Mouse (Mus musculus) heart, embryonic 13.5 days (tissue): ENCODE measurements around the gene Rpl10a. TPM values are rescaled to one million over a fixed set of nuclear protein-coding genes. Genes with fewer than 3 reads are reported as not detected.

Source experiments
- ATAC-seq: fragments of 200-750 bp; cut with Nextera tagmentation; 2 replicates; pipeline ENCODE4 v1.8.0; 2017; ENCODE audit warnings: moderate TSS enrichment; ENCODE audit not compliant: insufficient number of reproducible peaks, low FRiP score, low TSS enrichment; ENCODE audit errors: extremely low read depth
- H3K27ac ChIP-seq: fragments of 300-500 bp; sonication (generic); replicated peaks from 2 replicates; pipeline ENCODE4 v1.5.1; 2015; ENCODE audit warnings: moderate library complexity, mild to moderate bottlenecking, inconsistent platforms
- H3K27me3 ChIP-seq: fragments of 300-500 bp; sonication (generic); replicated peaks from 2 replicates; pipeline ENCODE4 v1.6.1; 2015; ENCODE audit warnings: mild to moderate bottlenecking, inconsistent platforms
- H3K36me3 ChIP-seq: fragments of 300-500 bp; sonication (generic); 2 replicates; pipeline ENCODE4 v1.6.1; 2015; ENCODE audit warnings: mild to moderate bottlenecking, inconsistent platforms
- H3K4me1 ChIP-seq: fragments of 300-500 bp; sonication (generic); 2 replicates; pipeline ENCODE4 v1.6.1; 2015; ENCODE audit warnings: inconsistent platforms
- H3K4me2 ChIP-seq: fragments of 300-500 bp; sonication (generic); 2 replicates; pipeline ENCODE4 v1.6.1; 2015; ENCODE audit warnings: inconsistent platforms, mild to moderate bottlenecking, moderate library complexity
- H3K4me3 ChIP-seq: fragments of 300-500 bp; sonication (generic); 2 replicates; pipeline ENCODE4 v1.5.1; 2015; ENCODE audit warnings: moderate library complexity, mild to moderate bottlenecking, inconsistent platforms
- H3K9ac ChIP-seq: fragments of 300-500 bp; sonication (generic); 2 replicates; pipeline ENCODE4 v1.6.1; 2015; ENCODE audit warnings: inconsistent platforms, mild to moderate bottlenecking, moderate library complexity
- H3K9me3 ChIP-seq: fragments of 300-500 bp; sonication (generic); 2 replicates; pipeline ENCODE4 v1.6.1; 2016; ENCODE audit warnings: inconsistent platforms
- WGBS: fragments of 180-500 bp; shearing (Covaris S2); methylation state at CpG from one replicate; pipeline ENCODE4 v1.1.7; 2015; ENCODE audit warnings: mixed read lengths; 5-methylcytosine and 5-hydroxymethylcytosine counted together
- polyA plus RNA-seq: library from polyadenylated mRNA; unstranded; fragments of >200 nt; fragmentation: Nextera tagmentation; extraction: Ambion mirVana; gene quantifications from 2 replicates; pipeline ENCODE4 v1.2.1, GENCODE M21; 2015

Rpl10a gene
- polyA plus RNA-seq, 1 experiment from 2014 or later = 389 TPM

DNA sequence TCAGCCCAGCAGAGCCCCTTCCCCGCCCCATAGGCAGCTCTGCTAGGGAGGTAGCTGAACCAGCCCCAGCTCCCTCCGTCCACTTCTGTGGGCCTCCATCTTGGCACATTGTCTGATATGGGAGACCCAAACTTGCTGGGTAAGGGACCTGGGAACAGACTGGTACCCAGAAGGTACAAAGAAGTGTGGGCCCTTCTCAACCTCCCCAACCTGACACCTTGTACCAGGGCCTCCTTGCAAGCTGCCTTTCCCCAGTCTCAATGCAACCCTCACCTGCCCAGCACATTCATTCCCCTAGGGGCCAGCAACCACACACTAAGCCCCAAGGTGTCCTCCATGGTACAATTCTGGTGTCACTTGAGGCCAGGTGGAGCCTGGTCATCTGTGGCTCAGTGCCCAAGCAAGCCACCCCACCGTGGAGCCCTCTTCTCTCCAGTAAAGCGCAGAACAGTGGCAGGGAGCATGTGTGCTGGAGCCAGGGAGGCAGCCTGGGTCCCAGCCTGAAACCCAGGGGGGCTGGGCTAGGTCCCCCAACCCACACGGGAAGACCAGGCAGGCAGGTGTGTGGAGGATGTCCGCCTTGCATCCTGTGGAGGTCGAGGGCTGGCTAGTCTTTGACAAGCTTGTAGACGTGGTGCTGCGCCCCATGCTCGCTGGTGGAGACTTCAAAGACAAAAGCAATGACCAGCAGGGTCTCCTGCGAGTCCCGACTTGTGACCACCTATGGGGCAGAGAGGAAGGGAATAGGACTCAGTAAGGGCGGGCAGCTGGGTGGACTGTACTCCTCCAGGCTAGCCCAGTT, 4.0 kb downstream of the Rpl10a start:
- Histone ChIP-seq H3K27me3 (no peaks in the 10 kb centered on the region), H3K36me3 (peaks cover 77% of the 10 kb centered on the region), H3K4me3 (no peak overlapping the region), H3K4me2 (no peak overlapping the region), H3K9ac (peak overlapping the region; percentile 69), H3K4me1 (peaks cover 59% of the 10 kb centered on the region), H3K27ac (peak overlapping the region; percentile 42), H3K9me3 (no peaks in the 10 kb centered on the region)
- 51% methylated on average over 13 of the region's 13 CpGs for WGBS
- no peak for ATAC-seq

DNA sequence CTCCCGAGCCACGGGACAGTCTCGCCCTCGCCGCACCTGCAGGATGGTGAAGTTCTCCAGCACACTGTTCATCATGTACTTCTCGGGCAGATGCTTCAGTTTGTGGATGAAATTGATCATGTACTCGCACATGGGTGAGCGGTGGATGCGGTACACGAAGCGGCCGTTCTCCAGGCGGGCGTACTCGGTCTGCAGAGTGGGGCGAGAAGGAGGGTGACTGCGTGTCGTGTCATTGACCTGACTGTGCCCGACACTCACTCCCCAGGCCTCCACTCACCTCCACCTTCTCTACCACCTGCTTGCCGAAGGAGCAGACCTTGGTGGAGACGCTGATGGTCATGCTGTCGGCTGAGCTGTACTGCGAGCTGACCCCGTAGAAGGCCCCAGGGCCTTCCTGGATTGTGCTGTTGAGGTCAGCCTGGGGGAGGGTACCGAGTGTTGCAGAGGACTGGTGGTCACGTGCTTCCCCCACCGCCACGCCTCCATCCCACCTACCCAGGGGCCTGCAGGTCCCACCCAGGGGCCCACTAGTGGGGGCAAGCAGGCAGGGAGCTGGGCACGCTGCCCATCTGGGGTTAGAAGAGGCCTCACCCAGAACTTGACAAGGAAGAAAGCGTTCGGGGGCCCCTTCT, 4.8 kb downstream of the Rpl10a start:
- Histone ChIP-seq H3K4me3 (no peak overlapping the region), H3K4me1 (peaks cover 52% of the 10 kb centered on the region), H3K27me3 (no peaks in the 10 kb centered on the region), H3K36me3 (peaks cover 85% of the 10 kb centered on the region), H3K9me3 (no peaks in the 10 kb centered on the region), H3K4me2 (peak overlapping the region; percentile 8), H3K9ac (peak overlapping the region; percentile 69), H3K27ac (peak overlapping the region; percentile 42; the same call in 1 of the 2 replicates)
- 51% methylated on average over 31 of the region's 31 CpGs for WGBS
- 0 out of 2 replicates have a peak, but pooled peaks have one; percentile 6 for ATAC-seq

DNA sequence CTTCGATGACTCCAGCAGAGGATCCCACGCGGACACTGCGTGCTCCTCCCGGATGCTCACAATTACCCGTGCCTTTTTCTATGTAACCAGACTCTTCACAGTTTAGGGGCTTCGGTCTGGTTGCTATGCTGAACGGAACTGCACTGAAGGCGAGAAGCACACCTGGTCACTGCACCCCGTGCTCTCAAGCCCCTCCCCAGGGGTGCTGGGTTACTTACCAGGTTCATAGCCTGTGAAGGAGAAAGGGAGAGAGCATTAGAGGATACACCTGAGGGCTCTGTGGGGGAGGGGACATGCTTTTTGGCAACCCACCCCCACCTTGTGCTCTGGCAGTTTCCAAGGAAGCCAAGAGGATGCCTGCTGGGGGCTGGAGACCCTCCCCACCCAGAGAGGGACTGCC, 7.0 kb downstream of the Rpl10a start:
- Histone ChIP-seq H3K27ac (0 out of 2 replicates have a peak overlapping the region, but pooled peaks have one; percentile 8), H3K4me3 (no peak overlapping the region), H3K9ac (no peak overlapping the region), H3K4me2 (no peak overlapping the region), H3K36me3 (peaks cover 93% of the 10 kb centered on the region), H3K4me1 (peaks cover 46% of the 10 kb centered on the region), H3K9me3 (no peaks in the 10 kb centered on the region), H3K27me3 (no peaks in the 10 kb centered on the region)
- 73% methylated on average over 10 of the region's 10 CpGs for WGBS
- no peak for ATAC-seq

DNA sequence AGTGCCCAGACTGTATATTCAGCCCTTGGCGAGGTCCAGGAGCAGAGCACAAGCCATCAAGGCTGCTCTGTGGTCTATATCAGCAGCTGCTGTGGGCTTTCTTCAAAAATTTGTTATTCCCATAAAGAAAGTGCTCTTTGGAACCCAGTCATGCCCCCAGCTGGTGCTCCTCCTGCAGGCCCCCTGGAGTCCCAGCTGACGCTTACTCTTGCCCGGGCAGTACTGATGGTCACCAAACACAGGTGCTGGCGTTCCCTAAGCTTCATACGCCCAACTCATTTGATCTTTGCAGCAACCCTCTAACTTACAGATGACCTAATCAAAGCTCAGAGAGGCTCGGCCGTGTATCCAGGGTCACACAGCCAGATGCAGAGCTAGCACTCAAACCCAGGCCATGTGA, 9.3 kb downstream of the Rpl10a start:
- no peak overlapping the region for H3K4me3 ChIP-seq
- WGBS = 91% methylated on average over 7 of the region's 7 CpGs
- ATAC-seq = no peak
- no peak overlapping the region for H3K4me2 ChIP-seq
- H3K27ac ChIP-seq = no peak overlapping the region
- peaks cover 70% of the 10 kb centered on the region for H3K36me3 ChIP-seq
- peaks cover 47% of the 10 kb centered on the region for H3K4me1 ChIP-seq
- no peaks in the 10 kb centered on the region for H3K27me3 ChIP-seq
- H3K9me3 ChIP-seq = no peaks in the 10 kb centered on the region
- no peak overlapping the region for H3K9ac ChIP-seq

DNA sequence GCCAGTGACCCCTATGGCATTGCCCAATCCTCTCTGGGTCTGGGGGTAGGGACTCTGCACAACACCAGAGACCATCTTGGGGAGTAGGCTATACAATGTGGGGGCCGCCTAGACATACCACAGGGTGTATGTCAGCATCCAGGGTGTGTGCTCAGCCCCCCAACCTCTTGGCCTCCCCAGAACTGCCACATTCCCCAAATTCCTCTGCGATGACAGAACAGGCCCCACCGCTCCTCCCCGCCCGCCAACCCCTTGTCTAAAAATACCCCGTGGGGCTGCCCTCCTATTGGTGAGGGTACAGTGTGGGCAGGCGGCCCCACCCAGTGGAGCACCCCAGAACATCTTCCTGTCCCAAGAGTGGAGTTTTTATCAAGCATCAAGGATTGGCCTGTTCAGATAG, 12.3 kb downstream of the Rpl10a start:
- Histone ChIP-seq H3K27ac (peak overlapping the region; percentile 93), H3K4me1 (peaks cover 58% of the 10 kb centered on the region), H3K4me3 (peak overlapping the region; percentile 44), H3K36me3 (peaks cover 46% of the 10 kb centered on the region), H3K9me3 (no peaks in the 10 kb centered on the region), H3K27me3 (no peaks in the 10 kb centered on the region), H3K9ac (peak overlapping the region; percentile 85), H3K4me2 (peak overlapping the region; percentile 70)
- no peak for ATAC-seq
- 29% methylated on average over 7 of the region's 7 CpGs for WGBS

DNA sequence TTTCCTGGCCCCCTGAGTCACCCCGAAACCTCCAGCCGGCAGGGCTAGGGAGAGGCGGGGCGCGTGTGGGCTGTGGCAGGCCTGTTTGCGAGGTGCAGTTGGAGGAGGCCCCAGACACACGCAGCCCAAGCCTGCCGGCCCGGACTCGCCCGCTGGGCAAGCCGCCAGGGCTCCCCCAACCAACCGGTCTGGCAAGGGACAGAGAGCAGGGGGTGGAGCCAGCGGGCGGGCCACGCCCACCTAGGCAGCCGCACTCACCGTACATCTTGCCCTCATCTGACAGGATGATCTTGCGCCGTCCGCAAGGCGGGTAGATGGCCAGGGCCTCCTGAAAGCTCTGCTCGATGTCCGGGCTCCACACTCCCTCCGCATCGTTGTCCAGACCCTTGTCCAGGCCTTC, 12.8 kb downstream of the Rpl10a start:
- no peaks in the 10 kb centered on the region for H3K27me3 ChIP-seq
- H3K9ac ChIP-seq = peak overlapping the region; percentile 85
- peaks cover 63% of the 10 kb centered on the region for H3K4me1 ChIP-seq
- 4% methylated on average over 26 of the region's 26 CpGs for WGBS
- H3K9me3 ChIP-seq = no peaks in the 10 kb centered on the region
- peaks cover 41% of the 10 kb centered on the region for H3K36me3 ChIP-seq
- H3K27ac ChIP-seq = peak overlapping the region; percentile 93
- H3K4me2 ChIP-seq = peak overlapping the region; percentile 70
- H3K4me3 ChIP-seq = peak overlapping the region; percentile 44
- peak; percentile 70 for ATAC-seq

DNA sequence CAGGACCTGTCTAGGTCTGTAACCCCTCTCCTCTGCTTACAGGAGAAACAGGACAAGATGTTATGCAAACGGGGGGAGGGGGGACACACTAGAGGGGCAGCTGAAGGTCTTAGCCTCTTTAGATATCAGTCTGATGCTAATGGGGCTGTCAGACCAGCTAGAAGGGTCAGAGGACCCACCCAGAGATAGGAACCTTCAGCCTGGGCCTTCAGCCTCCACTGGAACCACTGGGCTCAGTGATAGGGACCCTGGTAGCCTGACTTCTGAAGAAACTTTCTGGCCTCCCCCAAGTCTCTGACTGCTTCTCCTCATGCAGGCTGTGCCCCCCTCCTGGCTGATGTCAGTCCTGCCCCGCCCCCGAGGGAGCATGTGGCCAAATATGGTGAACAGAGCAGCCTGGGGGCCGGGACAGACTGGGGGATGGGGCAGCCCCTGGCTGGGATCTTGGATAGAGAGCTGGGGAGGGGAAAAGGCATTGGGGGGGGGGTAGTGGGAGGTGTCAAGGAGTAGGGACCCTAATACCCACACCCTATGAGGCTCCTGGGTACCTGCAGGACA, 15.9 kb downstream of the Rpl10a start:
- Histone ChIP-seq H3K4me3 (no peak overlapping the region), H3K27ac (peak overlapping the region; percentile 89), H3K4me2 (peak overlapping the region; percentile 59), H3K9me3 (no peaks in the 10 kb centered on the region), H3K27me3 (no peaks in the 10 kb centered on the region), H3K36me3 (peaks cover 12% of the 10 kb centered on the region), H3K9ac (peak overlapping the region; percentile 77), H3K4me1 (peaks cover 91% of the 10 kb centered on the region)
- 6% methylated on average over 4 of the region's 4 CpGs for WGBS
- no peak for ATAC-seq

DNA sequence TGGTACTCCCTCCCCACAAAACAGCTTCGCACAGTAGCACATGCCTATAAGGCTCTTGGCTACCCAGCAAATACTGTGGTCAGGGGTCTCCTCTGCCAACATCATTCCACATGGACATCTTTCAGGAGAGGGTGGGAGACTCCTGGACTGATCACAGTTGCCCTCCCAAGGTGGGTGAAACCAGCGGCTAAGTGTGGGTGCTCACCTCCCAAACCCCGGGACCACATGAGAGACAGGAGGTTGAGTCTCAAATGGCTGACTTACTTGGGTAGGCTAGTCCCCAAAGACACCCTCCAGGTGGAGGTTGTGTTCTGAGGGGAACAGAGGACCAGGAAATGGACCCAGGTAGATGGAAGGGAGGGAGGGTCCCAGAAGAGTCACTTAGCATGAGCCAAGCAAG, 16.4 kb downstream of the Rpl10a start:
- Histone ChIP-seq H3K4me1 (peaks cover 96% of the 10 kb centered on the region), H3K27ac (peak overlapping the region; percentile 89), H3K36me3 (peaks cover 6% of the 10 kb centered on the region), H3K4me2 (peak overlapping the region; percentile 59), H3K9me3 (no peaks in the 10 kb centered on the region), H3K4me3 (no peak overlapping the region; the same call in 1 of the 2 replicates), H3K27me3 (no peaks in the 10 kb centered on the region), H3K9ac (peak overlapping the region; percentile 77)
- ATAC-seq = no peak
- 40% methylated on average over 3 of the region's 3 CpGs for WGBS

DNA sequence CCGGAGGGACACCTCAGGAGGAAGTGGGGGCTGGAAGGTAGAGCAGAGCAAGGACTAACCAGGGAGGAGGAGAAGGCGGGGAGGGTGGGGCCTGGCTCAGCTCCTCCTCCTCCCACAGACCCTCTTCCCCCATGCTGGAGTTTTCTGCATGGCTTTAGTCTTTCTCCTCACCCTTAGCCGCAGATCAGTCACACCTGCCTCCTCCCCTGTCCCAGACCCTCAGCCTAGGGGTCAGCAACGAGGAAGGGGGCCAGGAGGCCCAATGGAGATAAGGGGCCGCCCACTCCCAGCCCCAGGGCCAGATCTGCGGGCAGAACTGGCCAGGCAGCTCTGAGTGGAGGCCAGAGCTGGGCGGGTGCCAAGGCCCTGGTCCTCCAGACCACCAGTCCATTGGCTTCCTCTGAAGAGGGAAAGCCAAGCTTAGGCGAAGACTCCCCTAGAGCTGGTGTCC, 17.0 kb downstream of the Rpl10a start:
- Histone ChIP-seq H3K27ac (peak overlapping the region; percentile 89), H3K4me2 (peak overlapping the region; percentile 59), H3K4me1 (peaks cover 90% of the 10 kb centered on the region), H3K36me3 (peaks cover under 1% of the 10 kb centered on the region; the same call in 1 of the 2 replicates), H3K27me3 (no peaks in the 10 kb centered on the region), H3K9me3 (no peaks in the 10 kb centered on the region), H3K9ac (peak overlapping the region; percentile 77), H3K4me3 (peak overlapping the region; percentile 30)
- 1% methylated on average over 8 of the region's 8 CpGs for WGBS
- ATAC-seq = no peak

DNA sequence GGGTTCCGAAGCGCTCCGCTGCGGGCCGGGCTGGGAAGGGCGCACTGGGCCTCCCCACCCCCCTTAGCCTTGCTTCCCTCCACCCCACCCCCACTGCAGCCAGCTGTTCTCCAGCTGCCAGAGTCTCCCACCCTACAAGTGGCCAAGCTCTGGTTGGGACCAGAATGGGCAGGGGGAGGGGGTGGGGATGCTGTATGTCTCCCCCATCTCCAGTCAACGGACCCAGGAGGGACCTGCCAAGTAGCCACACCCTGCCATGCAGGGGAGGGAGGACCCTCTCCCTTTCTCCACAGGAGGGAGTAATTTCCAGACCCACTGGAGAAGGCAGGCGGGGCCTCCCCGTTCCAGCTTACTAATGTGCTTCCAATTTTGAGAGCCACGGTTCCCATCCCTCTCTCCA, 17.6 kb downstream of the Rpl10a start:
- Histone ChIP-seq H3K27ac (peak overlapping the region; percentile 89), H3K27me3 (no peaks in the 10 kb centered on the region), H3K9me3 (no peaks in the 10 kb centered on the region), H3K4me3 (peak overlapping the region; percentile 30), H3K4me1 (peaks cover 85% of the 10 kb centered on the region), H3K36me3 (no peaks in the 10 kb centered on the region), H3K9ac (peak overlapping the region; percentile 77), H3K4me2 (peak overlapping the region; percentile 59)
- no peak for ATAC-seq
- 10% methylated on average over 10 of the region's 10 CpGs for WGBS

DNA sequence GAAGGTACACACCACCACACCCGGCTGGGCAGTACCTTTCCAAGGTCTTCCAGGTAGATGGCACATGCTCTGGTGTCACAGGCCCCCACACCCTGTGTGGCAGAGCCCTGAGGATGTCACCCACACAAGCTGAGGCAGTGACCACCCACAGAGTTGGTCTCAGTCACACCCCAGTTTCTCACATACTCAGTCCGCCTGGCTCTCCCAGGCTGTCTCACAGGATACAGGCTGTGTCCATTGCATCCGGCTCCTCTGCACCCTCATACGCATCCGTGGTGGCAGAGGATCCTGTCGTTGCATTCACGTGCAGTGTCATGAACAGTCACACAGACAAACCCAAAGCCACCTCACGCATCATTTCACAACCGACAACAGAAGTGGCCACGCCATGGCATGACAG, 19.1 kb downstream of the Rpl10a start:
- Histone ChIP-seq H3K9ac (peak overlapping the region; percentile 28; the same call in 1 of the 2 replicates), H3K9me3 (no peaks in the 10 kb centered on the region), H3K4me2 (peak overlapping the region; percentile 91; the same call in 1 of the 2 replicates), H3K27ac (no peak overlapping the region), H3K36me3 (no peaks in the 10 kb centered on the region), H3K4me1 (peaks cover 79% of the 10 kb centered on the region), H3K4me3 (no peak overlapping the region), H3K27me3 (peaks cover 8% of the 10 kb centered on the region)
- no peak for ATAC-seq
- WGBS = 83% methylated on average over 10 of the region's 10 CpGs
